Mouse (Mus musculus) spleen, postnatal 36 days (tissue): ENCODE measurements around the gene Gse1.

Experiments used
- DNase-seq, 2 experiments: peaks; one replicate each; pipeline ENCODE4 v3.0.0; 2022; ENCODE audit warnings: low spot score in 2 of 2, mixed read lengths in 1 of 2

Gse1 gene

GRCm38 (mm10) chr8:120607460-120607859 is 379.2 kb downstream of the Gse1 start:
- DNase-seq: no peak

- DNase-seq: peak; percentile 48 to 58
Observed at GRCm38 (mm10) chr8:120607885-120608284, 379.6 kb downstream of the Gse1 start.

- no peak for DNase-seq
Observed at GRCm38 (mm10) chr8:120610824-120611223, 382.6 kb downstream of the Gse1 start.

GRCm38 (mm10) chr8:120614491-120614890 is 386.2 kb downstream of the Gse1 start:
- no peak for DNase-seq

- no peak for DNase-seq
Observed at GRCm38 (mm10) chr8:120616663-120617626, 388.7 kb downstream of the Gse1 start.

GRCm38 (mm10) chr8:120618110-120618509 is 389.9 kb downstream of the Gse1 start:
- DNase-seq: peak; percentile 31 to 47

GRCm38 (mm10) chr8:120619235-120620180 is 391.3 kb downstream of the Gse1 start:
- no peak for DNase-seq

GRCm38 (mm10) chr8:120620441-120620840 is 392.2 kb downstream of the Gse1 start:
- no peak for DNase-seq

- no peak for DNase-seq
Observed at GRCm38 (mm10) chr8:120622161-120622560, 393.9 kb downstream of the Gse1 start.

GRCm38 (mm10) chr8:120623608-120624007 is 395.4 kb downstream of the Gse1 start:
- no peak for DNase-seq

- no peak for DNase-seq
Observed at GRCm38 (mm10) chr8:120626461-120626860, 398.2 kb downstream of the Gse1 start.

- DNase-seq: no peak
Observed at GRCm38 (mm10) chr8:120627298-120627697, 399.0 kb downstream of the Gse1 start.

- no peak for DNase-seq
Observed at GRCm38 (mm10) chr8:120630031-120630430, 401.8 kb downstream of the Gse1 start.

GRCm38 (mm10) chr8:120630848-120631247 is 402.6 kb downstream of the Gse1 start:
- no peak for DNase-seq
